Mouse (Mus musculus): ENCODE measurements at regions not wholly inside any gene's neighbourhood (a gene's known extent, or its start where the extent isn't known, plus 50 kb on each side); places are given as distances from the start of the nearest gene placed in this dataset.

DNA sequence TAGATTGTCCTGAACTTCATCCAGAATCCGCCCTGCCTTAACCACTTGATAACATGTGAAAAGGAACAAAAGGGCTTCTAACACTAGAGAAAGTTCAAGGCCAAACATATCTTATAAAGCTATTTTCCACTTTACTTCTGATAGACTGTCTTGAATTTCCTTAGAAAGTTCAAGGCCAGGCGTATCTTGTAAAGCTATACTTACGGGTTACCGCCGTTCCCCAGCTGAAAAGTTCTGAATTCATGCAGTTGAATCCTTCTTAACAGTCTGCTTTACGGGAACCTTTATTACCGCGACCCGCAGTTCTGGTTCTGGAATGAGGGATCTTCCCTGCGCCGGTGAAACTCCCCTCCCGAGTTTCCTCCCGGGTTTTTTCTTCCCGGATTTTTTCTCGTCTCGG, 492.0 kb downstream of the Gm21739 start:
- DNase-seq (ENCODE audit: low spot score): peak; percentile 32
